Mouse (Mus musculus) heart, embryonic 11.5 days (tissue): ENCODE data around the gene Coa7. TPM values are rescaled to one million over a fixed set of nuclear protein-coding genes. Genes with fewer than 3 reads are reported as not detected.
"Not testable (repeated sequence)": the region's sequence is repeated elsewhere in the genome, so short reads cannot be mapped to it uniquely, and the experiment has no call there.

Experiments used
- ATAC-seq: fragments of 200-750 bp; cut with Nextera tagmentation; replicated peaks from 2 replicates; pipeline ENCODE4 v1.8.0; 2017; ENCODE audit warnings: moderate library complexity; ENCODE audit not compliant: insufficient number of reproducible peaks, low FRiP score, low TSS enrichment
- H3K27ac ChIP-seq: fragments of 300-500 bp; sonication (generic); 2 replicates; pipeline ENCODE4 v1.5.1; 2014; ENCODE audit warnings: mild to moderate bottlenecking, low read depth, low read length
- H3K27me3 ChIP-seq: fragments of 300-500 bp; sonication (generic); 2 replicates; pipeline ENCODE4 v1.6.1; 2014; ENCODE audit warnings: mild to moderate bottlenecking, low read length, mixed read lengths; ENCODE audit not compliant: control insufficient read depth, insufficient read depth
- H3K36me3 ChIP-seq: fragments of 300-500 bp; sonication (generic); 2 replicates; pipeline ENCODE4 v1.6.1; 2014; ENCODE audit warnings: mild to moderate bottlenecking, low read length, moderate library complexity, mixed read lengths; ENCODE audit not compliant: control insufficient read depth, insufficient read depth
- H3K4me1 ChIP-seq: fragments of 300-500 bp; sonication (generic); 2 replicates; pipeline ENCODE4 v1.6.1; 2014; ENCODE audit warnings: low read length; ENCODE audit not compliant: control insufficient read depth, insufficient read depth
- H3K4me2 ChIP-seq: fragments of 300-500 bp; sonication (generic); 2 replicates; pipeline ENCODE4 v1.6.1; 2014; ENCODE audit warnings: mild to moderate bottlenecking, moderate library complexity
- H3K4me3 ChIP-seq: fragments of 300-500 bp; sonication (generic); 2 replicates; pipeline ENCODE4 v1.5.1; 2014; ENCODE audit warnings: low read depth, low read length
- H3K9ac ChIP-seq: fragments of 300-500 bp; sonication (generic); 2 replicates; pipeline ENCODE4 v1.6.1; 2014; ENCODE audit warnings: mild to moderate bottlenecking, low read depth, low read length, moderate library complexity
- H3K9me3 ChIP-seq: fragments of 300-500 bp; sonication (generic); replicated peaks from 2 replicates; pipeline ENCODE4 v1.6.1; 2016; ENCODE audit warnings: low read length; ENCODE audit not compliant: control insufficient read depth
- WGBS: fragments of 180-500 bp; shearing (Covaris S2); extraction: QIAGEN DNeasy Blood & Tissue Kit; methylation state at CpG from one replicate; pipeline ENCODE4 v1.1.7; 2014; ENCODE audit not compliant: insufficient replicate concordance; 5-methylcytosine and 5-hydroxymethylcytosine counted together
- polyA plus RNA-seq: library from polyadenylated mRNA; unstranded; fragments of >200 nt; fragmentation: Nextera tagmentation; extraction: Ambion mirVana; gene quantifications from 2 replicates; pipeline ENCODE4 v1.2.1, GENCODE M21; 2014

The Coa7 gene
- polyA plus RNA-seq, 1 experiment from 2014 or later, result 44.3 TPM

- no peak overlapping the region for H3K4me3 ChIP-seq
- H3K27ac ChIP-seq, result peak overlapping the region; percentile 87
- ATAC-seq, result no peak
- 79% methylated on average over 3 of the region's 3 CpGs for WGBS
- no peaks in the 10 kb centered on the region for H3K36me3 ChIP-seq
- no peaks in the 10 kb centered on the region for H3K9me3 ChIP-seq
- no peak overlapping the region for H3K4me2 ChIP-seq
- peaks cover 35% of the 10 kb centered on the region for H3K4me1 ChIP-seq
- H3K9ac ChIP-seq, result peak overlapping the region; percentile 8; the same call in 1 of the 2 replicates
- no peaks in the 10 kb centered on the region for H3K27me3 ChIP-seq
These were observed 21.1 kb downstream of the Coa7 start for GRCm38 (mm10) chr4:108349064-108349463.

- no peaks in the 10 kb centered on the region for H3K9me3 ChIP-seq
- H3K4me3 ChIP-seq, result no peak overlapping the region
- H3K36me3 ChIP-seq, result no peaks in the 10 kb centered on the region
- H3K27ac ChIP-seq, result peak overlapping the region; percentile 87
- ATAC-seq, result no peak
- no peaks in the 10 kb centered on the region for H3K27me3 ChIP-seq
- H3K4me1 ChIP-seq, result peaks cover 38% of the 10 kb centered on the region
- 11% methylated on average over 8 of the region's 8 CpGs for WGBS
- no peak overlapping the region for H3K9ac ChIP-seq
- H3K4me2 ChIP-seq, result peak overlapping the region; percentile 22; the same call in 1 of the 2 replicates
These were observed 22.1 kb downstream of the Coa7 start for GRCm38 (mm10) chr4:108349836-108350547.

DNA sequence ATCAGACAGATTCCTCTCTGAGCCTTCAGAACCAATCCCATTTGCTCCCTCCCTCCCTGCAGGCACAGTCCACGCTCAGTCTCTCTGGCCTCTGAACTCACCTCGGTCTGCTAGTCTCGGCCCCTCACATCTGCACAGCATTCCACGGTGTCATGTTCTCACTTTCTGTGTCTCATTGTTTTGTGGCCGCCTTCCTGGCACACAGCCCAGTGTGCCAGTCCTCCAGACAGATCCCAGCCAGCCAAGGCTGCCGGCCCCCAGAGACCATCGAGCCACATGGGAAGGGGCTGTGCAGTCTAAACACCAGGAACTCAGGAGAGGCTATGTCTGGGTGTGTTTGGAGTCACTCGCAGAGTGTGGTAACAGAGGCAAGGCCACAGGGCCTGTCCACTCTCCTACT, 22.9 kb downstream of the Coa7 start:
- Histone ChIP-seq H3K9ac (peak overlapping the region; percentile 40; the same call in 1 of the 2 replicates), H3K4me2 (peak overlapping the region; percentile 22; the same call in 1 of the 2 replicates), H3K36me3 (no peaks in the 10 kb centered on the region), H3K4me1 (peaks cover 42% of the 10 kb centered on the region), H3K4me3 (no peak overlapping the region), H3K27ac (peak overlapping the region; percentile 87), H3K27me3 (no peaks in the 10 kb centered on the region), H3K9me3 (no peaks in the 10 kb centered on the region)
- 4% methylated on average over 8 of the region's 8 CpGs for WGBS
- peak; percentile 78 for ATAC-seq

- not testable (repeated sequence) for H3K27ac ChIP-seq, H3K9me3 ChIP-seq, H3K36me3 ChIP-seq, H3K9ac ChIP-seq, ATAC-seq, H3K4me3 ChIP-seq, H3K27me3 ChIP-seq, H3K4me2 ChIP-seq
- H3K4me1 ChIP-seq, result peaks cover 43% of the 10 kb centered on the region
These were observed 25.7 kb downstream of the Coa7 start for GRCm38 (mm10) chr4:108353591-108353990.

GRCm38 (mm10) chr4:108357458-108357857, 29.5 kb downstream of the Coa7 start:
- WGBS, result 84% methylated on average over 8 of the region's 8 CpGs
- Histone ChIP-seq H3K4me1 (peaks cover 34% of the 10 kb centered on the region), H3K36me3 (no peaks in the 10 kb centered on the region), H3K27me3 (no peaks in the 10 kb centered on the region), H3K9ac (no peak overlapping the region), H3K27ac (no peak overlapping the region), H3K4me2 (no peak overlapping the region), H3K9me3 (no peaks in the 10 kb centered on the region), H3K4me3 (no peak overlapping the region)
- ATAC-seq, result no peak

DNA sequence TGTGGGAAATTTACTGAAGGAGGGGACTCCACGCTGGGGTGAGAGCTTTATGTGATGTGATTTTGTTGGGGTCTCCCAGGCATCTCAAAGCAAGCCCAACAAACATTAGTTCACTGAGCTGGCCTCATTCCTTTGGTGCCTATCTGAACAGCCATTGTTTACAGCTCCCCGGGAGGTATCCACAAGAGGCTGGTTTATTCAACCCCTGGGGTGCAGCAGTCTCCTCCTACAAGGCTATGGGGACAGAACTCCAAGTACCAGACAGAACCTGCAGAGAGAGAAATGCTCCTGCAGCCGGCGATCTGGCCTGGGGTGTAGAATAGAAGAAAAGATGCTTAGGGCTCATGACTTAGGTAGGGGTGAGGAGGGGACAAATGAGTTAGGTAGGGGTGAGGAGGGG, 30.6 kb downstream of the Coa7 start:
- ATAC-seq, result no peak
- H3K4me1 ChIP-seq, result peaks cover 45% of the 10 kb centered on the region
- H3K4me3 ChIP-seq, result no peak overlapping the region
- peak overlapping the region; percentile 16; the same call in 1 of the 2 replicates for H3K9ac ChIP-seq
- no peaks in the 10 kb centered on the region for H3K9me3 ChIP-seq
- H3K27ac ChIP-seq, result peak overlapping the region; percentile 82
- 25% methylated on average over 4 of the region's 4 CpGs for WGBS
- no peak overlapping the region for H3K4me2 ChIP-seq
- H3K36me3 ChIP-seq, result no peaks in the 10 kb centered on the region
- H3K27me3 ChIP-seq, result no peaks in the 10 kb centered on the region

- H3K36me3 ChIP-seq, result no peaks in the 10 kb centered on the region
- peak overlapping the region; percentile 61; the same call in 1 of the 2 replicates for H3K9ac ChIP-seq
- H3K9me3 ChIP-seq, result no peaks in the 10 kb centered on the region
- 7% methylated on average over 28 of the region's 28 CpGs for WGBS
- H3K4me3 ChIP-seq, result peak overlapping the region; percentile 15; the same call in 1 of the 2 replicates
- ATAC-seq, result peak; percentile 72
- H3K4me1 ChIP-seq, result peaks cover 48% of the 10 kb centered on the region
- no peaks in the 10 kb centered on the region for H3K27me3 ChIP-seq
- peak overlapping the region; percentile 82 for H3K27ac ChIP-seq
- peak overlapping the region; percentile 58 for H3K4me2 ChIP-seq
These were observed 32.5 kb downstream of the Coa7 start for GRCm38 (mm10) chr4:108360136-108361055.

DNA sequence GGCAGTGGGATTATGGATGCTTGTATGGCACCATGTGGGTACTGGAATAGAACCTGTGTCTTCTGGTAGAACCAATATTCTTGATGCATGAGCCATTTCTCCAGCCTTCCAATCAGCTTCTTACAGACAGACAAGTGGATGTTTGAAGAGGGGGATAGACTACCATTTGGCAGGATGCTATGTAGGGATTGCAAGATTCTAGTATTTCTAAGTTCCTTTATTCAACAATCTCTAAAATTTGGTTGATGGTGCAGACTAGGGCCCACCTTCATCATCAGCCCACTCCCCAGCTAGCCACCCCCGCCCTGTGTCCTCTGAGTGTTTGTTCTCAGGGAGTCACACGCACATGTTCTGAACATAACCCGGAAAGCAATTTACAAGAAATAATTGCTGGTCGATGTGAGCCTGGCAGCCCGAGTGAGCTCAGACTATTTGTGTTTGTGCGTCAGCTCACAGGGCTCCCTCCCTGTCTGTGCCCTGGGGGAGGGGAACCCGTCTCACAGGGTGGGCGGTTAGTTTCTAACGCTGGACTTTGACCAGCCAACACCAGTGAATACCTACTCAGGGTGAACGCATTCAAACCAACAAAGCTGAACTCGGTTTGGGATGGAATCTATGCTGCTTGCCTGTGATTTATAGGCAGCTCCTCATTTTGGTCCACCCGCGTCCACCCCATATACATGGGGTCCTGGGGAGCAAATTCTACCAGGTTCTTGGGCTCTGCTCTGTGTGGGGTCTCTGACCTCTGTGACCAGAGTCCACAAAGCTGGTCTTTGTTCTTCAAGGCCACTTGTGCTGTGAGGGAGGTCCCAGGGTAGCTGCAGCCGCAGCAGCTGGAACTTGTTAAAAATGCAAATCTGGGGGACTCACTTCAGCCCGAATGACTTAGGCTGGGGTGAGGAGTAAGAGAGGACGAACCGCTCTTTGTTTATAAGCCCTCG, 34.7 kb downstream of the Coa7 start:
- H3K27me3 ChIP-seq, result no peaks in the 10 kb centered on the region
- H3K4me1 ChIP-seq, result peaks cover 44% of the 10 kb centered on the region
- H3K9ac ChIP-seq, result peak overlapping the region; percentile 59; the same call in 1 of the 2 replicates
- 0 out of 2 replicates have a peak, but pooled peaks have one; percentile 12 for ATAC-seq
- H3K9me3 ChIP-seq, result no peaks in the 10 kb centered on the region
- 12% methylated on average over 18 of the region's 18 CpGs for WGBS
- peak overlapping the region; percentile 41 for H3K4me2 ChIP-seq
- H3K36me3 ChIP-seq, result no peaks in the 10 kb centered on the region
- H3K27ac ChIP-seq, result peak overlapping the region; percentile 92
- no peak overlapping the region for H3K4me3 ChIP-seq
